Mouse (Mus musculus): ENCODE measurements around the gene Gramd1a.

The Gramd1a gene

DNA sequence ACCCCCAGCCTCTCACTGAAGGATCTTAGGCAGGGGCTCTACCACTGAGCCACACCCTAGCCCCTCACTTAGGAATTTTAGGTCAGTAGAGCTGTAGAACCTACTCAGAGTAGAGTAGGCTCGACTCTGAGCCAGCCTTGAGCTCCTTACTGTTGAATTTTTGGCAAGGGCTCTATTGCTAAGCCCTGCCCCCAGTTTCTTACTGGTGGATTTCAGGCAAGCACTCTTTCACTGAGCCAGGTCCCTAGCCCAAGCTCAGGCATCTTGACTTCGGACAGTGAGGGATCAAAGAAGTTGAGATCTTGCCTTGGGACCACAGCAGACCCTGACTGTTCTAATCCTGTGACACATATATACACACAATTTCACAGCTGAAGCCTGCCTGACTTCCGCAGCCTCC is 32.0 kb downstream of the Gramd1a start:
- DNase-seq (ENCODE audit: low spot score in 2 of 2) = no peak

DNA sequence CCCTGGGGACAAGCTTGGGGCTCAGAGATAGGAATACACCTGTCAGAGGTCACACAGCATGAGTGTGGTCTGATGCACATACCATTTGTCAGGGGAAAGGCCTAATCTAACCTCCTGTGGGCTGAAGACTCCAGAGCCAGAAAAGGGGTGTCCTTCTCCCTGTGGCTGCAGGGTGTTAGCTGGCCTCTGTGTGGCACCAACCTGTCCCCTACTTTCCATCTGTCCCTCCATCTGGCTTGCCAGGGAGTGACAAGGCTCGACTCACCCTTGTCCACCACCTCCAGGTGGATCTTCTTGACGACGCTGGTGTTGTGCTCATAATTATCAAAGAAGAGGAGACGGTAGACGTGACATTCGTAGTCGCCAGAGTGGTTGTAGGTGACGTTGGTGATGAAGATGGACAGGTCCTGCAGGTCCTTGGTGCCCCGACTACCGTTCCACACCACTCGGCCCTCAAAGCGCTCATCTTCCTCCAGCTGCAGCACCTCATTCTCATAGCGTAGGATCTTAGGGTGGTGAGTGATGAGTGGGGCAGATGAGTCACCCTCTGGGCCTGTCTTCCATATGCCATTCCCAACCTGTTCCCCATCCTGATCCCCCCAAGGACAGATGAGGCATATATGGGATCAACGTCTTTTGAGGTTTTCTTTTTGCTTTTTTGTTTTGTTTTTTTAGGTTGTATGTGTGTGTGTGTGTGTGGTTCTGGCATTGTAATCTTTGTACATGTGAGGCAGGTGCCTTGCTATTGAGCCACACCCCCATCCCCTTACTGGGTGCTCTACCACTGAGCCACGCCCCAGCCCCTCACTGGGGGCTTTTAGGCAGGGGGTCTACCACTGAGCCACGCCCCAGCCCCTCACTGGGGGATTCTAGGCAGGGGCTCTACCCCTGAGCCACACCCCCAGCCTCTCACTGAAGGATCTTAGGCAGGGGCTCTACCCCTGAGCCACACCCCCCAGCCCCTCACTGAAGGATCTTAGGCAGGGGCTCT is 32.8 kb downstream of the Gramd1a start:
- DNase-seq (ENCODE audit: low spot score in 2 of 2) = no peak

DNA sequence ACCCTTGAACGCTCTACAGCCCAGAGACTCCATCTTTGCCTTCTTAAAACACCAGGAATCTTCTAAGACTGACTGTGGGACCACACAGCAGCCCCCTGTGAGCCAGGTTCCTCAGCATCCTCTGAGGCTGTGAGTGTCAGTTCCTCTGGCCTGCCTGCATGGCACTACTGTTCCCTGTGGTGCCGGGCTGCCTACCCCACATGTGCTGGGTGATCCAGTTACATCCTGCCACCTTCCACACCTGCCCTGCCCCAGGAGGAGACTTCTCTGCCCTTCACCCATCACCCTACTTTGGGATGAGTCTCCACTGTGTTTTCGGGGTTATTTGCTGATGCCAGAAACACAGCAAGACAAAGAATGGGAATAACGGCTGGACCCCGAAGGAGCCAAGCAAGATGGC is 36.1 kb downstream of the Gramd1a start:
- no peak for DNase-seq (ENCODE audit: low spot score in 2 of 2)

DNA sequence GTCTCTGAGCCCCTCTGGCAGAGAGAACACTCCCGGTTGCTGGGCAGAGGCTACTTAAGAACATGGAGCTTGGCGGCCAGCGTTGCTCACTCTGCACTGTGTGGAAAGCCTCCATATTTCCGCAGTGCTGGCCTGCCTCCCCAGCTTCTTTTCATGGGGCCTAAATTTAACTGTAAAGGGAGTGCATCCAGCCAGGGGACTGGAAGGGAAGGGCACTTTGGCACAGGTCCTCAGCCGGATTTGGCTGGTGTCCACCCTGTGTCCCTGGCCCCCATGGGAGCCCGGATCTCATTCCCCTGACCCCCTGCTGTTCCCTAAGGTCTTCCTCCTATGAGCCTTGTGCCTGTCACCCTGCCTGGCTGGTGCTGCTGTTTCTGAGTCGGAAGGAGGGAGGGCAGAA is 37.2 kb downstream of the Gramd1a start:
- peak; percentile 39 to 51 for DNase-seq (ENCODE audit: low spot score in 2 of 2)

DNA sequence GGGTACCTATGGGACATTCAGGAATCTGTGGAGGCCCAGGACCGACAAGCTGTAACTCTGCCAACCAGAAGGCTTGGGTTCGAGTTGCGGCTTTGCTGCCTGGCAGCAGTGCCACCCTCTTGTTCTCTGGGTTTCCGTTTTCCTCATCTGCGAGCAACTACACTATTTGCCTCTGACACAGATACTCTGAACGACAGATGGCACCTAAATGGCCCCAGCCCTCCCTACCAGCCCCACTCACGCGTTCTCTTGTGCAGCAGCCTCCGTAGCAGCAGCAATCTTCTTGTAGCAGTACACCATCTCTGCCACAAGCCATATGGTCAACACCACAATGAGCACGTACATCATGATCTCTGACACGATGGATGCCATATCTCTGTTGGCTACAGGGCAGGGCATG is 38.2 kb downstream of the Gramd1a start:
- DNase-seq (ENCODE audit: low spot score in 2 of 2) = no peak

DNA sequence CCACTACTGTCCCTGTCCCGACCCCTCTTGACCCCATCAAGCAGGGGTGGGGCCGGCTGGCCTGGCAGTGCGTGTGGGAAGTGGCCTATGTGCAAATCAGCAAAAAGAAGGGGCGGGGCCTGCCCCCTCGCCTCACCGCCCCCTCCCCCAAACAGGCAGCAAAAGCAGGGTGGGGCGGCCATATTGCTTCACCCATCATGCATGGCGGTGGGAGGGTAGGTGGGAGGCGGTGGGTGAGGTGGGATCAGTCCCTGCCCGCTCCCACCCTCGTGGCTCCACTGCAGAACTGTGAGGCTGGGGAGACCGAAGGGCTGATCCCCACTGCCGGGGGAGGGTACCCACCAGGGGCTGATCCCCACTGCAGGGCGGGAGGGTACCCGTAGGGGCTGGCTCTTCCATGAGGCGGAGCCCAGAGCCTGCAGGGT is 39.0 kb downstream of the Gramd1a start:
- no peak for DNase-seq (ENCODE audit: low spot score in 2 of 2)

DNA sequence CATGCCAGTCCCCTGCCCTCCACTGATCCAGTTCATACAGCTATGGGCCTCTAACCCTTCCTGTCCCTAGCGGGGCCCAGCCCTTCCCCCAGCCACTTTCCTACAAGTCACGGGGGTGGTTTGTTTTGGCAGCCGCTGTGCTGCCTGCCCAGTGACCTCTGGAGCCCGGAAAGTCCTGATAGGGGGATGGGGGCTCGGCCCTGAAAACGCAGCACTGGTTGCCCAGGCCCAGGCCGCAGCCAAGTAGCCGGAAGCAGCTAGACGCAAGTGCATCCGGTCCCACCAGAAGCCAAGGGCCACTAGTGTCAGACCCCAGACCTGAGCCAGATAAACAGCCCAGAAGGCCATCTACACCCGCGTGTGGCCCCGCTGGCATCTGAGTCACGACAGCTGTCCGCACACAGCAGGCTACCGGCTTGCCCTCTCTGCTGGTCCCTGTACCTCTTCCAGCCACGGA is 40.1 kb downstream of the Gramd1a start:
- peak; percentile 85 to 87 for DNase-seq (ENCODE audit: low spot score in 2 of 2)

DNA sequence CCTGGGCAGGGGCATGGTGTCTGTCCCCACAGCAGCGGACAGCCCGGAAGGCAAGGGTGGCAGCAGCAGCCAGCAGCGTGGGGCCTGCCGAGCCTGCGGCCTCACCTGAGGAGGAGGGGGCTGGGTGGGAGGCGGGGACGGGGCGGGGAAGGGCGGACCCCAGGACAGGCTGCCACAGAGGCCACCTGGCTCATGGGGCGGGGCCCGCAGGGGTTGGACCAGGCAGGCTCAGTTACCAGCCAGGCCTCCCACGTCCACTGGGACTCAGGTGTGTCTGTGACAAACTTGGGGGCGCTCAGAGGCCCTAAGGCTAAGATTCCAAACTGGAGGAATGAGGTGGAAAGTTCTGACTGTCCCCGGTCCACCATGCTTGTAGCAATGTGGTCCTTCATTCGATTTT is 40.5 kb downstream of the Gramd1a start, which contains the start of gene Hpn:
TSS of gene Hpn (minus strand) at position 109 of the 400 bp plus-strand sequence.
- DNase-seq (ENCODE audit: low spot score in 2 of 2) = no peak

DNA sequence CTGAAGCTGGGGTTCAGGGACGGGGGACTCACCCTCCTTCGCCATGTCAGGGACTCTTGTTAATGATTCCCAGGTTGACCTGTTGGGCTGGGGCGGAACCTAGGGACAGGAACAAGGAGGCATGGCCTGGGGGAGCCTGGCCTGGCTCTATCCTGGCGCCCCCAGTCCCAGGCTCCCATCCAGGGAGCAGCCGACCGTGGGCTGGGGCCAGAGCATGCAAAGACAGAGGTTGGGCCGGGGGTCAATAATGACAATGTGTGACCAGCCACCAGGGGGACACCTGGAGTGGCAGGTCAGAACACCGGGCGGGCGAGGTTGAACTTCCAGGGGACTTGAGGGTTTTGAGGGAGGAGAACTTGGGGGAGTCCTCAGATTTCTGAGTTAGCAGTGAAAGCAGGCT is 41.0 kb downstream of the Gramd1a start:
- no peak for DNase-seq (ENCODE audit: low spot score in 2 of 2)

DNA sequence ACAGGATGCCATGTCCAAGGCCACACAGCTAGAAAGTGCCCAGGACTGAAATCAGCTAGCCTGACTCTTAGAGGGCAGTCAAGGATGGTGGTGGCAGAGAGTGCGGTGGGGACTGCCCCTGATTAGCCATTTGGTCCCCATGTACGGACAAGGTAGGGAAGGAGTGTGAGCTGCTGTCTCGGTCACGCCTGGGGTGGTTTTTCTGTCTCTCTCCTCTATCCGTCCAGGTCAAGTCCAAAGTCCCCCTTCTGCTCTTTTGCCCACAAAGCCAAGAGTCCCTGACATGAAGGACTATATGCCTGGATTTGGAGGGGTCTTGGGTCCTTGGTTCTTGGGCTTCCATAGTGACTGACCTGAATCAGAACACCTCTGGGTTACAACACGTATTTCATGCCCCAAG is 41.9 kb downstream of the Gramd1a start:
- DNase-seq (ENCODE audit: low spot score in 2 of 2) = no peak

DNA sequence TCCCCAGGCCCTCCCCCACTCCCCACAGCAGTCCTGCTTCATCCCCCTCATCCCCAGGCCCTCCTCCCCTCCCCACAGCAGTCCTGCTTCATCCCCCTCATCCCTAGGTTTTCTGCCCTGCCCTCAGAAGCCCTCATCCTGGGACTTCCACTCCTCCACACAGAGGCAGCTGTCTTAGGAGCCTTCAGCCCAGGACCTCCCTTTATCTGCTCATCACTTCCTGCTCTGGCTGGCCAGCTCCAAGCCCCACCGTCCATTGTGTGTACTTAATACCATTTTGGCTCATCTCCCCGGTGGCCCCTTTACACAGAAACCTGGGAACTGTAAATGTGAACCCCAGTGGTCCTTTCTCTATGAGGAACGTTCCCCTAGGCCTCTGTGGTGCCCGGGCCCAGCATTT is 43.7 kb downstream of the Gramd1a start:
- DNase-seq (ENCODE audit: low spot score in 2 of 2) = no peak

DNA sequence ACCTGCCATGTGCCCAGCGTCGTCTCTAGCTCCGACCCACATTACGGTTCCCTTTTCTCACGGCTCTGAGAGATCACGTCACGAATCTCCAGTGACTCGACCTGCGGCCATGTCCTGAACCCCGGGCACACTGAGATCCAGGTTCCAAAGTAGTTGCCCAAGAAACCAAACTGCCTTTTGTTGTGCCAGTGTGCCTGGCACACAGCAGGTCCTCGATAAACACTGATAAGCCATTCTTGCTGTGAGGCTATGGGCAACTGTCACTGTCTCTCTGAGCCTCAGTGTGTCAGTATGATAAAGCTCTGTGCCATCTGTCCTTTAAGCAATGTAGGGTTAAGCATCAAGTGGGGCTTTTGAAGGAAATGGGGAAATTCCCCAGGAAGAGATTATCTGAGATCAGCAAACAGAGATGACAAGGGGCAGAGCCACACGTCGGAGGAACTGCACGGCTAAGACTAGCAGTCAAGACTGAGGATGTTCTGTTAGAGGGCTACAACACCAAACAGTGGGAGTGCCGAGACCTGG is 44.8 kb downstream of the Gramd1a start:
- no peak for DNase-seq (ENCODE audit: low spot score in 2 of 2)

DNA sequence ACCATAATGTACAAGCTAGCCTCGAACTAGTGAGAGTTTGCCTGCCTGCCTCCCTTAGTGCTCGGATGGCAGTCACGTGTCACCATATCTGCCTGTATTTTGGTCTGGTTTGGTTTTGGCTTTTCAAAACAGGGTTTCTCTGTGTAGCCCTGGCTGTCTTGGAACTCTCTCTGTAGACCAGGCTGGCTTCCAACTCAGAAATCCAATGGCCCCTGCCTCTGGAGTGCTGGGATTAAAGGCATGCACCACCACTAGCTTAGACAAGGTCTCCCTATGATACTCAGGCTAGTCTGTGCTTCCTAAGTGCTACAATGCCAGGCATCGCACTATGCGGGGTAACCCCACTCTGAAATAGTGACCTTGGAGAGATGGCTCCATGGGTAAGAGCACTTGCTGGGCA is 45.9 kb downstream of the Gramd1a start:
- DNase-seq (ENCODE audit: low spot score in 2 of 2) = no peak

DNA sequence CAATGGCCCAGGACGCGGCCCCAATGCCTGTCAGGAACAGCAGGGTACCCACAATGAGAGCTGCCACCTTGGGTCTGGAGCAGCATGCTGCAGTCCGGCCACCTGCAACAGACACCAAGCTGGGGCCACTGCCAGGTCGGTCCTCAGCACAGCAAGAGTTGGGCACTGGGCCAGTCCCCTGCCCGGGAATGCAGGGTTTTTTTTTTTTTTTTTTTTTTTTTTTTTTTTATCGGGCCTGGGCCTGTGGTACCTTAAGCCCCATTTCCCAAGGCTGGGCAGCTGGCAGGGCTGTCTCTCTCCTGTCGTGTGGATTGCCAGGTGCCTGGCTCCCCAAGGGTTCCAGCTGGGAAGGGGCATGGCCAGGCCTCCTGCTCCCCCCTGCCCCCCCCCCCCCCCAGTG is 46.6 kb downstream of the Gramd1a start:
- no peak for DNase-seq (ENCODE audit: low spot score in 2 of 2)

DNA sequence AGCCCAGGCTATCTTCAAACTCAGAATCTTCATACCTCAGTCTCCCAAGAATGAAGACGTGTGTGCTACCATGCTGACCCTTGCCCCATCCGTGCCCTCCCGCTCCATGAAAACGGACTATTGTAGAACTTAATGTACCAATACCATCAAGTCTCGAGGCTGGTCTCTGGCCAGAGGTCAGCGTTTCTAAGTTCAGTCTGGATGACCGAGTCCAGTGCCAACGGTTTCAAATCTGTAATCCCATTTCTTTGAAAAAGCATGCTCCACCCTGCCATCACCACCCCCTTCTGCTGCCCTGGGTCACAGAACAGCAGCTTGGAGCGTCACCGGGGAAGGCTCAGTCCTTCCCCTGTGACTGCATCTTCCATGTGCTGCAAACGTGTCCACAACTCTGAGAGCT is 47.9 kb downstream of the Gramd1a start:
- no peak for DNase-seq (ENCODE audit: low spot score in 2 of 2)

DNA sequence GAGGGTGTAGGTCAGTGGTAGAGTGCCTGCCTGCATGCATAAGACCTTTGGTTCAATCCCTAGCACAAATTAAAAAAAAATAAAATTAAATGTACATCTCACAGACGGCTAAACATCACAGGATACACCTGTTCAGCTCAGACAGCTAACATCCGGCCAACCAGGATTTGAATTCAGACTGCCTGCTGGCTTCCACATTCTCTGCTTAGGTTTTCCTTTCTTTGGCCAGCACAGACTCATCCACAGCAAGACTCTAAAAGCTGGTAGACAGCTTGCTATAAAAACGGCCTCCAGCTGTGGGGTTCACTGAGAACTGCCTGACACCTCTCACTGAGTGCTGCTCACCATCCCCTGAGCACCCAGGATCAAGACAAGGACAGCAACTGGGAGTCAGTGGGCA is 49.5 kb downstream of the Gramd1a start:
- no peak for DNase-seq (ENCODE audit: low spot score in 2 of 2)

DNA sequence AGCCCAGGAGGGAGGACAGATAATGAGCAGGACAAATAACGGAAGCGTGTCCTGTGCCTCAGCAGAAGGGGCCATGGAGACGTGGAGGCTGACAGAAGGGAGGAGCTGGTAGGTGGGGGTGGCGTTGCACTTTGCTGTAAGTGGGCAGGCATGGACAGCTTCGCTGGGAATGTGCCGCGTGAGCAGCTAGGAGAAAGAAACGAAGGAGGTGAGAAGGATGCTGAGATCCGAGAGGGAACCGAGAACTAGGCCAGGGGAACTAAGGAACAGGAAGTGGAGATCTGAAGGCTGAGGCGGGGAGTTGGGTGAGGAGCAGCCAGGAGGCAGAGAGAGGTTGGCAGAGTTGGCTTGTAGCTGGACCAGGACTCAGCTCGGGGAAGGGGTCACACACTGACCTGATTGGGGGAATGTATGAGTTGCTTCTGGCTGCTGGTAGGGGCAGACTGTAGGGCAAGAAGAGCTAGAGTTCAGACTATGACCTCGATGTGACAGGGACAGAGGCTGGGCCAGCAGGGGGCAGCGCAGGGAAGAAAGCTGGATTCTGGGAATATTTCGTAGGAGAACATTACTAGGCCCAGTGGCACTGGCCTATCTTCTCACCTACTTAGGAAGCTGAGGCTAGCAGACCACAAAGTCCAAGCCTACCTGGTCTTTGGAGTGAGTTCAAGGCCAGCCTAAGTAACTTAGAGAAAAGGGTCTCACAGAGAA is 50.5 kb downstream of the Gramd1a start:
- peak in 1 of 2 experiments; percentile 63 for DNase-seq (ENCODE audit: low spot score in 2 of 2)

DNA sequence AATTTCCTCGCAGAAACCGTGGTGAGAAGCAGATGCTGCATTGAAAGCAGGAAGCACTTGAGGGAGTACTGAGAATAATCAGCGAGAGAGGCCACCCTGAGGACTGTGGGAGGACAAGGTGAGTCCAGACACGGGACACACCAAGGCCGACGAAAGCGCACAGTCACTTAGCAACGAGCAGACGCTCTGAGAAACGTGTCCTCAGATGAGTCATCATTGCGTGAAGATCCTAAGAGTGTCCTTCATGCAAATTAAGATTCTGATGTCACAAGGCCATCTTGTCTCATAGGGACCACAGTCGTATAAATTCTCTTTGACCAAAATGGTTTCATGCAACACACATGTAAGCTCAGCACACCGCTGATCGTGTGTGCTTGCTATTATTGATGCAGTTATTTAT is 54.9 kb downstream of the Gramd1a start:
- no peak for DNase-seq (ENCODE audit: low spot score in 2 of 2)

DNA sequence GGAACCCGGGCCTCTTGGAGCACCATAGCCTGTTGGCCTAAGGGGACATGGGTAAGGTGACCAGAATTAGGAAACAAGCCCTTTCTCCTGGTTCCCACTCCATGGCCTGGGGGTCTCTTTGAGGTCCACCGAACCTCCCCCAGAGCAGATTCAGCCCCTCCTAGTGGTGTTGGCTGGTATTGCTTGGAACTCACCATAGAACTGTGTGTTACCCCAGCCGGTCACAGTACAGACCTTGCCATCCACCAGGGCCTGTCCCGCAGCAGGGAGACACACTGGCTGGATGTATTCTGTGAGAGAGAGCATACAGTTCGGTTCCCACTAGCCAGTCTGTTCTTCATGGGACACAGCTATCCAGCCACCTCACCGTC is 56.1 kb downstream of the Gramd1a start:
- no peak for DNase-seq (ENCODE audit: low spot score in 2 of 2)

DNA sequence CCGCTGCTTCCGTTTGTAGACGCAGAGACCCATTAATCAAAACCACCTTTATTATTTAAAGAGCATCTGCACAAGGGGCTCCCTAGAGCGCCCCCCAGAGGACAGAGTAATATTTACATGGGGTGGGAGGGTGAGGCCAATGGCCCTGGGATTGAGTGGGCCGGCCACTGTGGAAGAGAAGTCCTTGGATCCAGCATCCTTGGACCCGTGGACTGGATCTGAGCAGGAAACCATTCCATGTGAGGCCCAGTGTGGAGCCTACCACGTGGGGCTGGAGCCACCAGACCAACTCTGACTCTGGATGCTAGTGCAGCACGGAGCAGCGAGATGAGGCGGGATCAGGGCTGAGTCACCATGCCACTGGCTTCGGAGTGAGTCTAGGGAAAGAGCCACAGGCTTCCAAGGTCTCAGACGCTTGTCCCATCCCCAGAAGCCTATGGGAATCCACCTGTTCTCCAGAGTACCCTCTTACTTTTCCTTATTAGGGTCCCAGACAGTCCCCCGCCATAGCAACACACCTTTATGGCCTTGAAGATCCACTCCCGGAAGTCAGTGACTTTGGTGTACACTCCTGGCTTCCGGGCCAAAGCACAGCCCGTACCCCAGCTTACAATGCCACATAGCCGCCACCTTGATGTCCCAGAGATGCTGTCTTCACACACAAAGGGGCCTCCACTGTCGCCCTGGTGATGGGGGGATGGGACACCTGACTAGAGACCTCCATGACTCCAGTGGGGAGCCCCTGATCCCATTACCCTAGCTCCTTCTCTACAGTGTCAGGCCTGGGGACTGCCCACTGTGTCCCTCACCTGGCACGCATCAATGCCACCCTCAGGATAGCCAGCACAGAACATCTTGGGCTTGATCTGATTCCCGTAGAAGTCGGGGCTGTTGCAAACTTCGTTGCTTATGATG is 56.7 kb downstream of the Gramd1a start:
- peak in 1 of 2 experiments; percentile 31 for DNase-seq (ENCODE audit: low spot score in 2 of 2)

DNA sequence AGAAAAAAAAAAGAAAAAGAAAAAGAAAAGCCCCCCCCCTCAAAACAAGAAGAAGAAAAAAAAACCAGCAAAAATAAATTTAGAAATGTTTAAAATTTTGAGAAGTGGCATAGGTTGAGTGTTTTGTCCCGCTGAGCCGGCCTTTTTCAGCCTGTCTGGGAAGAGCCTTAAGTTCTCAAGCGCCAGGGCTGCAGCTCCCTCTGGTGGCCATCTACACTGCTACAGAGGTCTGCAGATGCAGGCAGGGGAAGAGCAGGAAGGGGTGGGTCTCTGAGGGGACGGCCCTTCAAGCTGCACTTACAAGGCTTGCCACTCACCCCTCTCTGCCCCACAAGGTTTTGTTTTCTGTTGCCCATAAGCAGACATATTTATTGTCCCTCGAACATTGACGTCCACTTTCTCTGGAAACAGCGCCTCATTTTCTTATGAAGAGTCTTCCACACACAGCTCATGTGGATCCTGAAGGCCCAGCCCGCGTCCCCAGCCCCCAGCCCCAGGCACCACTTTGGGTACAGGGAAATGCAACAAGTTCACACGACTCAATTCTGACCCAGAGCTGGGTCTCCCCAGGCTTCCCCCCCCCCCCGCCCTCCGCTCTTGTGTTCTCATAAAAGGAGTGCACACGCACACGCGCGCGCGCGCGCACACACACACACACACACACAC is 58.0 kb downstream of the Gramd1a start:
- DNase-seq (ENCODE audit: low spot score in 2 of 2) = peak; percentile 85 to 92

All from heart, adult 9 months (tissue).